Mouse (Mus musculus): ENCODE results near the gene Schip1.
A peak's percentile ranks its signal among the peaks of the same experiment; 100 is the strongest.

Gene Schip1

GRCm38 (mm10) chr3:68508629-68509028 is 444.0 kb downstream of the Schip1 start:
- no peak for DNase-seq (ENCODE audit: low read depth, low spot score)

- DNase-seq (ENCODE audit: low read depth, low spot score), result no peak
Observed at GRCm38 (mm10) chr3:68510872-68511271, 446.3 kb downstream of the Schip1 start.

GRCm38 (mm10) chr3:68511744-68512143 is 447.1 kb downstream of the Schip1 start:
- DNase-seq (ENCODE audit: low read depth, low spot score), result no peak

- DNase-seq (ENCODE audit: low read depth, low spot score), result no peak
Observed at GRCm38 (mm10) chr3:68512327-68512726, 447.7 kb downstream of the Schip1 start.

GRCm38 (mm10) chr3:68513340-68514119 is 448.9 kb downstream of the Schip1 start:
- peak; percentile 46 for DNase-seq (ENCODE audit: low read depth, low spot score)

GRCm38 (mm10) chr3:68514120-68514497 is 449.5 kb downstream of the Schip1 start:
- DNase-seq (ENCODE audit: low read depth, low spot score), result no peak

GRCm38 (mm10) chr3:68514717-68515116 is 450.1 kb downstream of the Schip1 start:
- no peak for DNase-seq (ENCODE audit: low read depth, low spot score)

GRCm38 (mm10) chr3:68516393-68517081 is 451.9 kb downstream of the Schip1 start:
- no peak for DNase-seq (ENCODE audit: low read depth, low spot score)

- no peak for DNase-seq (ENCODE audit: low read depth, low spot score)
Observed at GRCm38 (mm10) chr3:68517236-68517635, 452.6 kb downstream of the Schip1 start.

GRCm38 (mm10) chr3:68518041-68518440 is 453.4 kb downstream of the Schip1 start:
- no peak for DNase-seq (ENCODE audit: low read depth, low spot score)

- DNase-seq (ENCODE audit: low read depth, low spot score), result no peak
Observed at GRCm38 (mm10) chr3:68518586-68518985, 454.0 kb downstream of the Schip1 start.

- DNase-seq (ENCODE audit: low read depth, low spot score), result no peak
Observed at GRCm38 (mm10) chr3:68525361-68525878, 460.8 kb downstream of the Schip1 start.

- DNase-seq (ENCODE audit: low read depth, low spot score), result no peak
Observed at GRCm38 (mm10) chr3:68526416-68526815, 461.8 kb downstream of the Schip1 start.

- no peak for DNase-seq (ENCODE audit: low read depth, low spot score)
Observed at GRCm38 (mm10) chr3:68527182-68527581, 462.6 kb downstream of the Schip1 start.

- no peak for DNase-seq (ENCODE audit: low read depth, low spot score)
Observed at GRCm38 (mm10) chr3:68531908-68532307, 467.3 kb downstream of the Schip1 start.

- DNase-seq (ENCODE audit: low read depth, low spot score), result peak; percentile 29
Observed at GRCm38 (mm10) chr3:68534571-68535051, 470.0 kb downstream of the Schip1 start.

GRCm38 (mm10) chr3:68535160-68535728 is 470.6 kb downstream of the Schip1 start:
- no peak for DNase-seq (ENCODE audit: low read depth, low spot score)

- DNase-seq (ENCODE audit: low read depth, low spot score), result no peak
Observed at GRCm38 (mm10) chr3:68536071-68536470, 471.5 kb downstream of the Schip1 start.

GRCm38 (mm10) chr3:68541688-68542087 is 477.1 kb downstream of the Schip1 start:
- no peak for DNase-seq (ENCODE audit: low read depth, low spot score)

- DNase-seq (ENCODE audit: low read depth, low spot score), result peak; percentile 73
Observed at GRCm38 (mm10) chr3:68542944-68543501, 478.4 kb downstream of the Schip1 start.

- DNase-seq (ENCODE audit: low read depth, low spot score), result no peak
Observed at GRCm38 (mm10) chr3:68544811-68545210, 480.2 kb downstream of the Schip1 start.

- DNase-seq (ENCODE audit: low read depth, low spot score), result no peak
Observed at GRCm38 (mm10) chr3:68545898-68546297, 481.3 kb downstream of the Schip1 start.
